Mouse (Mus musculus): Measurements from ENCODE around the gene Tmem45a2. TPM values are rescaled to one million over a fixed set of nuclear protein-coding genes. Genes with fewer than 3 reads are reported as not detected.

The Tmem45a2 gene
- 0.09 TPM in 1 of 2 replicates, not detected in the other for polyA plus RNA-seq (2014; fragmentation: Nextera tagmentation; extraction: Ambion mirVana)

DNA sequence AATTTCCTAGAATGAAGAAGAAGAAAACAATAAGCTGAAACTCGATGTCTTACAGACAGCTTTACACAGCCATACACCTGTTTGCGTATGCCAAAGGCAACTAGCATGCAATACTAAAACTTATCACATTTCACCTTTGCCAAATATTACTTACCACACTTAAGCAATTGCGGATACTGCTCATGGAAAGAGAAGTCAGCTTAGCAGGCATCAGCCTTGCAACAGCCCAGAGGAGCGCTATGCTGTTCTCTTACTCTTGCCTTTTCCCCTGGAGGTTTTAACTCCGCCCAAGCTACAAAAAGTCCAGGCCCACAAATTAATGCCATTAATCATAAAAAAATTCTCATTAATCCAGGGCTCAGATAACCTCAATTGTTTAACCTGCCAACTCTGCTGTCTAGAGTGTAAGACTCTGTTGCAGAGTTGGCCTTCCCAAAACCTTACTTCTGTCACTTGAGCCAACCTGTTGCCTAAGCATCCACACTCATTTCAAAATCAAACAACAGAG is at the start of gene Tmem45a2:
Gene Tmem45a2 (minus strand): TSS at position 241 of the 508 bp plus-strand sequence.
- no peak for ATAC-seq (ENCODE audit: insufficient number of reproducible peaks, low FRiP score, low TSS enrichment, low read depth)
- Histone ChIP-seq H3K9ac (ENCODE audit: low read length) (no peak within 1 kb of the TSS), H3K4me2 (ENCODE audit: low read depth, severe bottlenecking) (no peak within 1 kb of the TSS), H3K27ac (replicated peaks; ENCODE audit: low read depth, low read length) (no peak within 1 kb of the TSS), H3K27me3 (ENCODE audit: control insufficient read depth, insufficient read depth, low read length) (no peaks in the 10 kb centered on the region), H3K9me3 (ENCODE audit: control insufficient read depth, low read length) (no peaks in the 10 kb centered on the region), H3K4me1 (ENCODE audit: control insufficient read depth, insufficient read depth, low read length) (no peaks in the 10 kb centered on the region), H3K4me3 (ENCODE audit: low read depth, low read length) (no peak within 1 kb of the TSS), H3K36me3 (ENCODE audit: control insufficient read depth, insufficient read depth, low read length) (no peaks in the 10 kb centered on the region)
- DNase-seq (ENCODE audit: low spot score): no peak
- WGBS: 93% methylated on average over 5 of the region's 5 CpGs

DNA sequence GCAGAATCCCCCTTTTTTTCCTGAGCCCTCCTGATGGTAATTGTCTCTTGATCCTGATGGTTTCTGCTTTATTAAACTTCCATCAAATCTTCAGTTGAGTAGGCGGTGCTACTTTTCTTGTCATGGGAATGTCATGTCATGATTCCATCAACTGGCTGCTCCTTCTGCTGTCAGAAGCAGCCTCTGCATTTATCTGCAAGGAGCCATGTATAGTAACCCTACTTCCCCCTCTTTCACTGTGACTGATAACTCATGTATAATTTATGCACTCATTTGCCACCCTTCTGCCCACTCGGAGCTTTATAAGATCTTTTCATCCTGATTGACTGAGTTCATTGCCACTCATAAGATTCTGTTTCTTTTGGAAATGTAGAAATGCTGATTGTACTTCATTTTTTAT is 46.4 kb upstream of the Tmem45a2 start:
- H3K36me3 ChIP-seq (ENCODE audit: control insufficient read depth, insufficient read depth, low read length): no peaks in the 10 kb centered on the region
- no peaks in the 10 kb centered on the region for H3K4me1 ChIP-seq (ENCODE audit: control insufficient read depth, insufficient read depth, low read length)
- DNase-seq (ENCODE audit: low spot score) (no peak), ATAC-seq (ENCODE audit: insufficient number of reproducible peaks, low FRiP score, low TSS enrichment, low read depth) (no peak)
- no peak overlapping the region for H3K9ac ChIP-seq (ENCODE audit: low read length)
- H3K4me3 ChIP-seq (ENCODE audit: low read depth, low read length): no peak overlapping the region
- H3K9me3 ChIP-seq (ENCODE audit: control insufficient read depth, low read length): no peaks in the 10 kb centered on the region
- WGBS: 82% methylated on average over 2 of the region's 2 CpGs
- H3K27ac ChIP-seq (replicated peaks; ENCODE audit: low read depth, low read length): no peak overlapping the region
- H3K27me3 ChIP-seq (ENCODE audit: control insufficient read depth, insufficient read depth, low read length): no peaks in the 10 kb centered on the region
- H3K4me2 ChIP-seq (ENCODE audit: low read depth, severe bottlenecking): no peak overlapping the region

DNA sequence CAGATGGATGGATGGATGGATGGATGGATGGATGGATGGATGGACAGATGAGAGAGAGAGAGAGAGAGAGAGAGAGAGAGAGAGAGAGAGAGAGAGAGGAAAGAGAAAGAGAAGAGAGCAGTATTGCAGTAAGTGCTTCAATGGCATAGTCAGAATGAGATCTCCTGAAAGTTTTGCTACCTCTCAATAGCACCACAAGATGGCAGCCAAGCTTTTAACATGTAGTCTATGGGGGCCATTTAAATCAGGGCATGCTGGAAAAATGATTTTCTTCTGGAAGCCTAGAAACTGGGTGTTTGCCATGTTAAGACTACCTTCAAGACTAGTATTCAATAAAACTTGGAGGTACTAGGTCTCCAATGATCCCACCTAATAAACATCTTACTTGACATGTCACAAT is 44.9 kb upstream of the Tmem45a2 start:
- ATAC-seq (ENCODE audit: insufficient number of reproducible peaks, low FRiP score, low TSS enrichment, low read depth) (no peak), DNase-seq (ENCODE audit: low spot score) (no peak)
- Histone ChIP-seq H3K27me3 (ENCODE audit: control insufficient read depth, insufficient read depth, low read length) (no peaks in the 10 kb centered on the region), H3K4me3 (ENCODE audit: low read depth, low read length) (no peak overlapping the region), H3K27ac (replicated peaks; ENCODE audit: low read depth, low read length) (no peak overlapping the region), H3K4me1 (ENCODE audit: control insufficient read depth, insufficient read depth, low read length) (no peaks in the 10 kb centered on the region), H3K36me3 (ENCODE audit: control insufficient read depth, insufficient read depth, low read length) (no peaks in the 10 kb centered on the region), H3K9me3 (ENCODE audit: control insufficient read depth, low read length) (no peaks in the 10 kb centered on the region), H3K4me2 (ENCODE audit: low read depth, severe bottlenecking) (no peak overlapping the region), H3K9ac (ENCODE audit: low read length) (no peak overlapping the region)

DNA sequence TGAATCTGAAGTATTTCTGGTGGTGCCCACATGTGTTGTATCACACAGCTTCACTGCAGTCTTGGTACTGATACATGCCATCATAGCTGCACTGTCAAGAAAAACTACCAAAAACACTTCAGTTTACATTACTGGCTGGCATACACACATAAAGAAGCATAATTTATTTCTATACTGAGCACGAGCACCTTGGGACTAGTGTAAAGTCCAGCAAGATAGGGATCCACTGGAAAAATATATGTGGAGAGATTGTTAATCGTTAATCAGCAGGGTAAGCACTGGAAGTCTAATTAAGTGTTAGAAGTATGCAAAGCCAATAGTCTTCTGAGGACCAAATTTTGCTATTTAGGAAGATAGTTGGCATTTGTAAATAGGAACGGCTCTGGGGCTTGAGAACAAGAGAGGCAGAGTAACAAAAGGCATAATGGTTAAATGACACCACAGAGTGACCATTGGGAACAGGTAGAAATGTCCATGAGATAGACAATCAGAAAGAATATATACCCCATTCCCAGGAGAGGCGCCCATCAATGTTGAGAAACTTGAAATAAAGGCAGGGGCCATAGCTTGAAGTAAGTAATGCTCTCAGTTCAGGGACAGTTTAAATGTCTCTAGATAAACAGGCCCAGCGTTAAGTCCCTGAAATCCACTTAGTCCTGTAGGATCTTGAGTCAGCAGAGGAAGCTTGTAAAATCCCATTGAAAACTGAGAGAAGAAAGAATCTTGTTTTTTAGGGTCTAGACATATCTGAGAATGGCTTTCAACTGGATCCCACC is 35.2 kb upstream of the Tmem45a2 start:
- WGBS: 78% methylated on average over 5 of the region's 5 CpGs
- H3K4me2 ChIP-seq (ENCODE audit: low read depth, severe bottlenecking): no peak overlapping the region
- no peak overlapping the region for H3K27ac ChIP-seq (replicated peaks; ENCODE audit: low read depth, low read length)
- H3K9me3 ChIP-seq (ENCODE audit: control insufficient read depth, low read length): no peaks in the 10 kb centered on the region
- ATAC-seq (ENCODE audit: insufficient number of reproducible peaks, low FRiP score, low TSS enrichment, low read depth): no peak
- DNase-seq (ENCODE audit: low spot score): no peak
- H3K27me3 ChIP-seq (ENCODE audit: control insufficient read depth, insufficient read depth, low read length): no peaks in the 10 kb centered on the region
- no peak overlapping the region for H3K4me3 ChIP-seq (ENCODE audit: low read depth, low read length)
- no peaks in the 10 kb centered on the region for H3K4me1 ChIP-seq (ENCODE audit: control insufficient read depth, insufficient read depth, low read length)
- no peaks in the 10 kb centered on the region for H3K36me3 ChIP-seq (ENCODE audit: control insufficient read depth, insufficient read depth, low read length)
- no peak overlapping the region for H3K9ac ChIP-seq (ENCODE audit: low read length)

DNA sequence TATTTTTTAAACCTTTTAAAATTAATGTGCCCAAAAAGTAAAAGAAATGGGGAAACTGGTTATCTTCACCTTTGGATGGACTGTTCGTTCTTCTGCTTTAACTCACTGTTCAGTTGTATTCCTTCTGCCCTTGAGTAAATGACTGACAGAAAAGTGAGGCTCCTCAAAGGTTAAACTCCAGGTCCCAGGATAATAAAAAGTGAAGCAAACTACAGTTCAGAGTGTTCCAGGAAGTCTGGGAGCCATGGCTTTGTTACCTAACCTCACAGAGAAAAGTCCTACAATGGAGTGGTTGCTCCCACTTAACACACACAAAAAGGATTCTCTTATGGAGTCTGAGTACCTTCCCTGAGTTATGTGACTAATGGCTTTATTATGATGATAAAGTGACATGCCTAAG is 30.0 kb upstream of the Tmem45a2 start:
- Histone ChIP-seq H3K9ac (ENCODE audit: low read length) (no peak overlapping the region), H3K4me3 (ENCODE audit: low read depth, low read length) (no peak overlapping the region), H3K27ac (replicated peaks; ENCODE audit: low read depth, low read length) (no peak overlapping the region), H3K36me3 (ENCODE audit: control insufficient read depth, insufficient read depth, low read length) (no peaks in the 10 kb centered on the region), H3K4me2 (ENCODE audit: low read depth, severe bottlenecking) (no peak overlapping the region), H3K9me3 (ENCODE audit: control insufficient read depth, low read length) (no peaks in the 10 kb centered on the region), H3K27me3 (ENCODE audit: control insufficient read depth, insufficient read depth, low read length) (no peaks in the 10 kb centered on the region), H3K4me1 (ENCODE audit: control insufficient read depth, insufficient read depth, low read length) (no peaks in the 10 kb centered on the region)
- ATAC-seq (ENCODE audit: insufficient number of reproducible peaks, low FRiP score, low TSS enrichment, low read depth) (no peak), DNase-seq (ENCODE audit: low spot score) (no peak)
- WGBS: 89% methylated on average over 1 of the region's 1 CpGs

DNA sequence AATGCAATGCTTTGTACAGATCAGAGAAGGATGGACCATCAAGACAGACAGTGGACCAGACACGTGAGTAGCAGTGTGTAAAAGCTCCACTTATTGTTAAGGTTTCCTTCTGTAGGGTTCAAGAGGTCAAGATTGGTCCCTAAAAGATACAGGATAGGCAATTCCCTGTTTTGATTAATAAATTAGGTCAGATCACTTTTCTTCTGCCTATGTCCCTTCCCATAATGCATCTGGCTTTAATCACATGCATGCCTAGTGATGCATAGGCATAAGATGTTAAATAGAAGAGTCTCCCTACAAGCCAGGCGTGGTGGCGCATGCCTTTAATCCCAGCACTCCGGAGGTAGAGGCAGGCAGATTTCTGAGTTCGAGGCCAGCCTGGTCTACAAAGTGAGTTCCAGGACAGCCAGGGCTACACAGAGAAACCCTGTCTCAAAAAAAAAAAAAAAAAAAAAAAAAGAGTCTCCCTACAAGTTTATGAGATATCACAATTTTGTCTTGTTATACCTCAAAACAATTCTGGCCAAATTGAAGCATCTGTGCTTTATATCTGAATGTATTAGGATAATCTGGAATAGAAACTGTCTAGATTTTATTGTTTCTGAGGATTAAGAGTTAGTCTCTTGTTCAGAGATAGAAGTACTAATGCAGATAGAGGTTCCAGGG is 28.5 kb upstream of the Tmem45a2 start:
- Histone ChIP-seq H3K4me3 (ENCODE audit: low read depth, low read length) (no peak overlapping the region), H3K36me3 (ENCODE audit: control insufficient read depth, insufficient read depth, low read length) (no peaks in the 10 kb centered on the region), H3K4me2 (ENCODE audit: low read depth, severe bottlenecking) (no peak overlapping the region), H3K27ac (replicated peaks; ENCODE audit: low read depth, low read length) (no peak overlapping the region), H3K4me1 (ENCODE audit: control insufficient read depth, insufficient read depth, low read length) (no peaks in the 10 kb centered on the region), H3K9ac (ENCODE audit: low read length) (no peak overlapping the region), H3K9me3 (ENCODE audit: control insufficient read depth, low read length) (no peaks in the 10 kb centered on the region), H3K27me3 (ENCODE audit: control insufficient read depth, insufficient read depth, low read length) (no peaks in the 10 kb centered on the region)
- WGBS: 73% methylated on average over 5 of the region's 5 CpGs
- DNase-seq (ENCODE audit: low spot score) (no peak), ATAC-seq (ENCODE audit: insufficient number of reproducible peaks, low FRiP score, low TSS enrichment, low read depth) (no peak)

DNA sequence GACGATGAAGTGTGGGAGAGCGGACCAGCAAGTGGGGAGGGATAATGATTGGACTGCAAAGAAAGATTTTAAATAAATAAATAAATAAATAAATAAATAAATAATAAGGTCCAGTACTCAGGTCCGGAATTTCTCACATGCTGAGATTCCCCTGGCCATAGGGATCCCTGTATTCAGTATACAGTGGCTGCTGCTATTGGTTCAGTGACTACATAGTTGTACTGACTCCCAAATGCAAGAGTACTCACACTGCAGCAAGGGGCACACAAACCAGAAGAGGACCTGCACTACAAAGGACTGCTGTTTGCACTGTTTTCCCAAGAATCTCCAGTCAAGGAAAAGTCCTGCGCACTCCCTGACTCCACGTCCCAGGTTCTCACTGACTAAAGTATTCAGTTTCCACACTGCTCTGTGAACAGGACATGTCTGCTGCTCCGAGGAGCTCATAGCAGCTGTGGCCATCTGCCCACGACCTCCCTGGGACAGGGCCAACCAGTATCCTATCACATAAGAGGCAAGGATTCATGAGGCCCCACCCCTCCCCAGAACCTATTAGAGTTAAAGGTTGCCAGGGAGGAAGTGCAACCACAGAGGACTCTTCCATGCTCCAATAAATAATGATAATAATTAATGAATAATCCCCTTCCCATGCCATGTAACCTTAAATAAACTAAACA is 27.4 kb upstream of the Tmem45a2 start:
- H3K4me3 ChIP-seq (ENCODE audit: low read depth, low read length): no peak overlapping the region
- no peak overlapping the region for H3K9ac ChIP-seq (ENCODE audit: low read length)
- WGBS: 69% methylated on average over 7 of the region's 7 CpGs
- no peaks in the 10 kb centered on the region for H3K4me1 ChIP-seq (ENCODE audit: control insufficient read depth, insufficient read depth, low read length)
- no peak for ATAC-seq (ENCODE audit: insufficient number of reproducible peaks, low FRiP score, low TSS enrichment, low read depth)
- no peak overlapping the region for H3K4me2 ChIP-seq (ENCODE audit: low read depth, severe bottlenecking)
- DNase-seq (ENCODE audit: low spot score): no peak
- H3K9me3 ChIP-seq (ENCODE audit: control insufficient read depth, low read length): no peaks in the 10 kb centered on the region
- no peak overlapping the region for H3K27ac ChIP-seq (replicated peaks; ENCODE audit: low read depth, low read length)
- H3K27me3 ChIP-seq (ENCODE audit: control insufficient read depth, insufficient read depth, low read length): no peaks in the 10 kb centered on the region
- no peaks in the 10 kb centered on the region for H3K36me3 ChIP-seq (ENCODE audit: control insufficient read depth, insufficient read depth, low read length)

DNA sequence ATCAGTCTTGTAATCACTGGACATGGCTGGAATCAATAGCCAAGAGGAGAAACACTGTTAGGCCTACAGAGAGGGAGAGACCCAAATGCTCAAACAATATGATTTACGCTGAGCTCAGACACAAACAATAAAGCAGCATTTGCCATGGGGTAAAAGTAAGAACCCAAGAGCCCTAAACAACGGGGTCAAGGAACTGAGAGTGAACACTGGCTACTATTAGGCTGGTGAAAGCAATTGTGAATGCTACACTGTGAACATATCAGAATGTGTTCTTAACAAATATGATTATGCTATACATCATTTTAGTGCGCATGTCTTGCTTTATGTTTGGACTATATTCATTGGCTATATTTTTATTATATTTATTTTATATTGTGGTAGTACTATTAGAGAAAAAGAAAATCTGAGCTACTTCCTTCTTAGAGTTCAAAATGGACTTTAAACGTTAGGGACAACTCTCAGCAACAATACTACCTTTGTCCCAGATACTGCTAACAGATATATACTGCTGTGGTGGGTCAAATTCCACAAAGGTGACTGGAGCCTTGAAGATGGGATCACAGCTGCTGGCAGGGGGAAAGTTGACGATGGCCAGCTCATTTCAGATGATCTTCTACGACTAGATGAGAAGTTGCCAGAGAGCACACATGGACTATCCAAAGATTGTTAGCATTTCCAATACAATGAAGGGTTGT is 21.9 kb upstream of the Tmem45a2 start:
- WGBS: 79% methylated on average over 6 of the region's 6 CpGs
- H3K27me3 ChIP-seq (ENCODE audit: control insufficient read depth, insufficient read depth, low read length): no peaks in the 10 kb centered on the region
- no peak for ATAC-seq (ENCODE audit: insufficient number of reproducible peaks, low FRiP score, low TSS enrichment, low read depth)
- H3K4me1 ChIP-seq (ENCODE audit: control insufficient read depth, insufficient read depth, low read length): no peaks in the 10 kb centered on the region
- no peak overlapping the region for H3K27ac ChIP-seq (replicated peaks; ENCODE audit: low read depth, low read length)
- no peaks in the 10 kb centered on the region for H3K9me3 ChIP-seq (ENCODE audit: control insufficient read depth, low read length)
- no peak for DNase-seq (ENCODE audit: low spot score)
- H3K36me3 ChIP-seq (ENCODE audit: control insufficient read depth, insufficient read depth, low read length): no peaks in the 10 kb centered on the region
- no peak overlapping the region for H3K4me3 ChIP-seq (ENCODE audit: low read depth, low read length)
- no peak overlapping the region for H3K4me2 ChIP-seq (ENCODE audit: low read depth, severe bottlenecking)
- no peak overlapping the region for H3K9ac ChIP-seq (ENCODE audit: low read length)
